In the genomic region with DNA sequence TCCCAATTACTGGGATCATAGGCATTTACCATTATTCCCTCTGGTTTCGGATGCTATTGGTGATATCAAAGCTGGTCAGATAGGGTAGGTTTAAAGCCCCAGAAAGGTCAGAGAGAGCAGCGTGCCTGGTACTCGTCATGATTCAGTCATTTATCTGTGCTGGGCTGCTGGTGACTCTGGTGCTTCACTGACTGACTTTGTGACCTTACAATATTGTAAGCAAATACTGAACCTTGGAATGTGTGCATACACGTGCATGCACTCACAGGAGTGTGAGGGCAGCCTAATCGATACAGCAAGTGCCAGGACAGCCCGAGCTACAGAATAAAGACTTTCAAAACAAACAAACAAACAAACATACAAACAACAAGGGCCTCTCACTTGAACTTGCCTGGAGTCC, we compare ENCODE assay signal across 11 mouse cellular contexts. TPM values are rescaled to one million over a fixed set of nuclear protein-coding genes. Genes with fewer than 3 reads are reported as not detected.
DNase-seq lines count a peak whose midpoint lies in the region; ATAC-seq and TF ChIP-seq lines count a peak whose summit lies in the region.
"Had no signal": no experiment of that assay in that cellular context is flagged by ENCODE, and none has a peak within 500 bp of the region (broad histone marks: within the 10 kb centered on the region; RNA-seq: fewer than 3 reads in every experiment).

No protein-coding gene starts in this region.

- no peak for ATAC-seq in hindbrain, embryonic 13.5 days (ENCODE audit: low FRiP score)
- ATAC-seq in hindbrain, embryonic 16.5 days: no peak
- no peak for ATAC-seq in neural tube, embryonic 13.5 days (ENCODE audit: low read depth)
- ATAC-seq in neural tube, embryonic 15.5 days (ENCODE audit: low FRiP score): no peak
- ATAC-seq: lung, postnatal 0 days had no signal

- H3ac ChIP-seq in myocyte (ENCODE audit: control insufficient read depth, insufficient read length): no peak overlapping the region

- peak overlapping the region; percentile 68; the same call in 1 of the 2 replicates for H3K4me2 ChIP-seq in hindbrain, embryonic 13.5 days
- H3K4me2 ChIP-seq in hindbrain, embryonic 16.5 days (ENCODE audit: low read length): no peak overlapping the region
- H3K4me2 ChIP-seq in neural tube, embryonic 13.5 days: peak overlapping the region; percentile 99; the same call in 1 of the 2 replicates
- H3K4me2 ChIP-seq in neural tube, embryonic 15.5 days: no peak overlapping the region
- H3K4me2 ChIP-seq in myocyte (ENCODE audit: low read depth): no peak overlapping the region

- WGBS in hindbrain, embryonic 13.5 days: 88% methylated on average over 6 of the region's 6 CpGs
- WGBS in hindbrain, embryonic 16.5 days: 92% methylated on average over 6 of the region's 6 CpGs
- WGBS in neural tube, embryonic 13.5 days: 83% methylated on average over 6 of the region's 6 CpGs
- 90% methylated on average over 6 of the region's 6 CpGs for WGBS in neural tube, embryonic 15.5 days

- no peak overlapping the region for H3K27ac ChIP-seq in hindbrain, embryonic 13.5 days
- no peak overlapping the region for H3K27ac ChIP-seq in hindbrain, embryonic 16.5 days (ENCODE audit: low read depth, low read length)
- 0 out of 2 replicates have a peak overlapping the region, but pooled peaks have one; percentile 84 for H3K27ac ChIP-seq in neural tube, embryonic 13.5 days (replicated peaks)
- H3K27ac ChIP-seq in neural tube, embryonic 15.5 days (replicated peaks): no peak overlapping the region

- peaks cover 28% of the 10 kb centered on the region for H3K4me1 ChIP-seq in hindbrain, embryonic 13.5 days (replicated peaks)
- H3K4me1 ChIP-seq in hindbrain, embryonic 16.5 days (ENCODE audit: control insufficient read depth, insufficient read depth, low read depth, low read length): peaks cover 16% of the 10 kb centered on the region
- peaks cover 24% of the 10 kb centered on the region for H3K4me1 ChIP-seq in neural tube, embryonic 13.5 days (replicated peaks)
- H3K4me1 ChIP-seq in neural tube, embryonic 15.5 days: peaks cover 15% of the 10 kb centered on the region

- no peak overlapping the region for H3K4me3 ChIP-seq in hindbrain, embryonic 13.5 days
- H3K4me3 ChIP-seq in hindbrain, embryonic 16.5 days (ENCODE audit: low read length): no peak overlapping the region
- H3K4me3 ChIP-seq in neural tube, embryonic 13.5 days: no peak overlapping the region
- no peak overlapping the region for H3K4me3 ChIP-seq in neural tube, embryonic 15.5 days (replicated peaks)
- H3K4me3 ChIP-seq in myocyte: peak overlapping the region; percentile 91

- DNase-seq in liver: peak; percentile 57
- DNase-seq in adrenal gland, postnatal 10 days: no peak
- DNase-seq: kidney, postnatal 10 days; right cerebral cortex, postnatal 25 days had no signal

- H3K79me2 ChIP-seq in myocyte (ENCODE audit: control insufficient read depth, insufficient read depth): peaks cover 13% of the 10 kb centered on the region

- peaks cover 14% of the 10 kb centered on the region for H3K27me3 ChIP-seq in hindbrain, embryonic 13.5 days
- peaks cover 3% of the 10 kb centered on the region; the same call in 1 of the 2 replicates for H3K27me3 ChIP-seq in hindbrain, embryonic 16.5 days (replicated peaks; ENCODE audit: control insufficient read depth, insufficient read depth, low read length)
- no peaks in the 10 kb centered on the region for H3K27me3 ChIP-seq in neural tube, embryonic 13.5 days
- H3K27me3 ChIP-seq in neural tube, embryonic 15.5 days (replicated peaks): no peaks in the 10 kb centered on the region
- peaks cover 7% of the 10 kb centered on the region for H3K27me3 ChIP-seq in myocyte (ENCODE audit: control insufficient read depth, insufficient read depth, insufficient read length)

- TF ChIP-seq POLR2A in myocyte (IDR thresholded peaks at IDR 0.05; ENCODE audit: insufficient read length, low read depth): no peak

- H3K9me3 ChIP-seq in hindbrain, embryonic 13.5 days: no peaks in the 10 kb centered on the region
- H3K9me3 ChIP-seq in hindbrain, embryonic 16.5 days (ENCODE audit: control insufficient read depth, low read length): no peaks in the 10 kb centered on the region
- H3K9me3 ChIP-seq in neural tube, embryonic 13.5 days: no peaks in the 10 kb centered on the region
- H3K9me3 ChIP-seq in neural tube, embryonic 15.5 days (replicated peaks): no peaks in the 10 kb centered on the region
- H3K9me3 ChIP-seq: hindbrain, embryonic 10.5 days had no signal

- H3K9ac ChIP-seq in hindbrain, embryonic 13.5 days: no peak overlapping the region
- H3K9ac ChIP-seq in hindbrain, embryonic 16.5 days (ENCODE audit: low read depth, low read length): no peak overlapping the region
- H3K9ac ChIP-seq in neural tube, embryonic 13.5 days: no peak overlapping the region
- H3K9ac ChIP-seq in neural tube, embryonic 15.5 days (replicated peaks): no peak overlapping the region

- peaks cover 16% of the 10 kb centered on the region for H3K36me3 ChIP-seq in hindbrain, embryonic 13.5 days
- peaks cover 2% of the 10 kb centered on the region; the same call in 1 of the 2 replicates for H3K36me3 ChIP-seq in hindbrain, embryonic 16.5 days (ENCODE audit: control insufficient read depth, insufficient read depth, low read length)
- peaks cover 16% of the 10 kb centered on the region for H3K36me3 ChIP-seq in neural tube, embryonic 13.5 days
- H3K36me3 ChIP-seq in neural tube, embryonic 15.5 days: peaks cover 13% of the 10 kb centered on the region
- peaks cover 13% of the 10 kb centered on the region for H3K36me3 ChIP-seq in myocyte (ENCODE audit: control insufficient read depth, insufficient read depth)

TF ChIP-seq in myocyte, 11 proteins besides CTCF, POLR2A, EP300 and RAD21:
- no peak for TF ChIP-seq SRF (IDR thresholded peaks at IDR 0.05; ENCODE audit: control insufficient read depth, insufficient read length, low read depth)
- no peak for TF ChIP-seq CEBPB (IDR thresholded peaks at IDR 0.05; ENCODE audit: insufficient read depth, poor library complexity, severe bottlenecking)
- TF ChIP-seq MAX (IDR thresholded peaks at IDR 0.05; ENCODE audit: low read depth): no peak
- no peak for TF ChIP-seq MYOD1 (IDR thresholded peaks at IDR 0.05; ENCODE audit: control insufficient read depth in 1 of 3, insufficient read length in 2 of 3, low read depth in 2 of 3)
- TF ChIP-seq TCF3 (IDR thresholded peaks at IDR 0.05; ENCODE audit: insufficient read length, low read depth): no peak
- TF ChIP-seq USF1 (IDR thresholded peaks at IDR 0.05; ENCODE audit: low read depth): no peak
- no peak for TF ChIP-seq POLR2AphosphoS2 (IDR thresholded peaks at IDR 0.05; ENCODE audit: insufficient read length, low read depth)
- no peak for TF ChIP-seq REST (IDR thresholded peaks at IDR 0.05; ENCODE audit: insufficient read depth, insufficient read length)
- no peak for TF ChIP-seq E2F4 (IDR thresholded peaks at IDR 0.05; ENCODE audit: insufficient read depth)
- TF ChIP-seq TCF12 (IDR thresholded peaks at IDR 0.05; ENCODE audit: insufficient read depth, poor library complexity, severe bottlenecking): no peak
- TF ChIP-seq MYOG (IDR thresholded peaks at IDR 0.05; ENCODE audit: control insufficient read depth in 1 of 3, insufficient read depth in 1 of 3, insufficient read length in 2 of 3, low read depth in 2 of 3): no peak

RNA-seq across cellular contexts. Expression of gene Supt4a, which starts 1.7 kb away (rescaled TPM):
- 143 and 150 TPM in 2 replicates for polyA plus RNA-seq in hindbrain, embryonic 13.5 days (2015; fragmentation: Nextera tagmentation; extraction: Ambion mirVana)
- 121 and 130 TPM in 2 replicates for polyA plus RNA-seq in hindbrain, embryonic 16.5 days (2015; fragmentation: Nextera tagmentation; extraction: Ambion mirVana)
- polyA plus RNA-seq in neural tube, embryonic 13.5 days (2015; fragmentation: Nextera tagmentation; extraction: Ambion mirVana): 165 and 166 TPM in 2 replicates
- polyA plus RNA-seq in neural tube, embryonic 15.5 days (2015; fragmentation: Nextera tagmentation; extraction: Ambion mirVana): 129 and 144 TPM in 2 replicates
- polyA plus RNA-seq in myocyte (2012; fragmentation: generic; extraction: Trizol): 159 TPM
- 10 to 100 TPM; 67.8 to 77.6 TPM for total RNA-seq in adrenal gland, postnatal 10 days (2021)

RNA-seq across cellular contexts. Expression of gene Tspoap1, which starts 24.6 kb away (rescaled TPM):
- 40.7 and 40.8 TPM in 2 replicates for polyA plus RNA-seq in hindbrain, embryonic 13.5 days (2015; fragmentation: Nextera tagmentation; extraction: Ambion mirVana)
- polyA plus RNA-seq in hindbrain, embryonic 16.5 days (2015; fragmentation: Nextera tagmentation; extraction: Ambion mirVana): 38.4 and 46.1 TPM in 2 replicates
- 24.9 and 27.0 TPM in 2 replicates for polyA plus RNA-seq in neural tube, embryonic 13.5 days (2015; fragmentation: Nextera tagmentation; extraction: Ambion mirVana)
- 34.5 and 43.8 TPM in 2 replicates for polyA plus RNA-seq in neural tube, embryonic 15.5 days (2015; fragmentation: Nextera tagmentation; extraction: Ambion mirVana)
- polyA plus RNA-seq in myocyte (2012; fragmentation: generic; extraction: Trizol): 0.04 TPM
- total RNA-seq in adrenal gland, postnatal 10 days (2021): 1 to 10 TPM; 1.8 to 4.2 TPM

RNA-seq across cellular contexts. Expression of gene Mpo, which starts 57.7 kb away (rescaled TPM):
- polyA plus RNA-seq in hindbrain, embryonic 13.5 days (2015; fragmentation: Nextera tagmentation; extraction: Ambion mirVana): 0.65 and 1.00 TPM in 2 replicates
- polyA plus RNA-seq in hindbrain, embryonic 16.5 days (2015; fragmentation: Nextera tagmentation; extraction: Ambion mirVana): 0.10 and 0.45 TPM in 2 replicates
- 1.2 and 1.5 TPM in 2 replicates for polyA plus RNA-seq in neural tube, embryonic 13.5 days (2015; fragmentation: Nextera tagmentation; extraction: Ambion mirVana)
- 0.51 and 2.5 TPM in 2 replicates for polyA plus RNA-seq in neural tube, embryonic 15.5 days (2015; fragmentation: Nextera tagmentation; extraction: Ambion mirVana)
- not detected for polyA plus RNA-seq in myocyte (2012; fragmentation: generic; extraction: Trizol)
- total RNA-seq in adrenal gland, postnatal 10 days (2021): 1 to 10 TPM; 4.8 to 6.2 TPM

Comparison
In these comparisons a context has a peak if more than half of its experiments do, and no peak if none do; other contexts are left out.
1. H3K4me2 ChIP-seq: peak in hindbrain, embryonic 13.5 days (single experiment) and neural tube, embryonic 13.5 days (single experiment); none in hindbrain, embryonic 16.5 days (single experiment), neural tube, embryonic 15.5 days (single experiment) and myocyte (single experiment).
2. RNA of gene Tspoap1, which starts 24.6 kb away (polyA plus RNA-seq): 34.5 to 43.8 TPM in neural tube, embryonic 15.5 days, 40.7 to 40.8 TPM in hindbrain, embryonic 13.5 days, 38.4 to 46.1 TPM in hindbrain, embryonic 16.5 days and 24.9 to 27.0 TPM in neural tube, embryonic 13.5 days; 0.04 TPM in myocyte (single experiment); every median in the first group is over 10 times any median in the second.